Mouse (Mus musculus) embryo, embryonic 11 days (tissue): Measurements from ENCODE around the gene Prdm1.

Source experiments
- DNase-seq: peaks from one replicate; pipeline ENCODE4 v3.0.0-alpha.2; 2015

The Prdm1 gene

GRCm38 (mm10) chr10:44403415-44403814 is 124.9 kb downstream of the Prdm1 start:
- DNase-seq: no peak

- DNase-seq: no peak
These were observed 126.7 kb downstream of the Prdm1 start for GRCm38 (mm10) chr10:44401600-44401999.

- no peak for DNase-seq
These were observed 127.7 kb downstream of the Prdm1 start for GRCm38 (mm10) chr10:44400602-44401001.

DNA sequence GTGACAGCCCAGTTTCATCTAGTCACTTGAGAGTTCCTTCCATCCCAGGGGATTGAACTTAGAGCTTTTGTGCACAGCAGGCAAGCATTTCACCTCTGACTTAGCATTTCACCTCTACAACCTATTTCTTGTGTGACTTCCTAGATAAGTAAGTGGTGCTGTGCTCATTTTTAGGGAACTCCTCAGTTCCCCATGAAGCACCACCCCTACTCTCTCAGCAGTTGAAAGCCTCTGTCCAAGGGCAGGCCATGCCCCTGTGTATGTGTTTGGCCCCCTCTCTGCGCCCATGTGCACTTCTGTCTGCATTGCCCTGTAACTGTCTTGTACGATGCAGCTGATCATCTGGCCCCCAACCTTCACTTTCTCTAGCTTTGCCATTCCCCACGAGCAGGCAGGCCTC is 128.2 kb downstream of the Prdm1 start:
- DNase-seq: no peak

DNA sequence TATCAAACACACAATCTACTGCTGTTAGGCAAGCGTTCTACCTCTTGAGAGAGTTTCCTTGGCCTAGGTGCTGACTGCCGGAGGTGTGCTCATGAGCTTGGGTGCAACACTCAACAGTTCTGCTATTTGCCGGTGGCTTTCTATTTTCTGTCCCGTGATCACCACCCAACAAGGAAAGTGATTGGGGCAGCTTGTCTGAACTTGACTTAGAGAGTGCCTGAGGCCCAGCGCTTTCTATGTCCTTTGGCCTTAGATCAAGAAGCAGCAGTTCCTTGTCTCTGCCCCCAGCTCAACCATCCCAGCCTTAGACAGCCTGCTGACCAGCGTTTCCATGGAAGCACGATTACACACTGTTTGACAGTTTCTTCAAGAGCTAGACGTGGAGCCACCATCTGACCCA is 135.4 kb downstream of the Prdm1 start:
- DNase-seq: no peak

DNA sequence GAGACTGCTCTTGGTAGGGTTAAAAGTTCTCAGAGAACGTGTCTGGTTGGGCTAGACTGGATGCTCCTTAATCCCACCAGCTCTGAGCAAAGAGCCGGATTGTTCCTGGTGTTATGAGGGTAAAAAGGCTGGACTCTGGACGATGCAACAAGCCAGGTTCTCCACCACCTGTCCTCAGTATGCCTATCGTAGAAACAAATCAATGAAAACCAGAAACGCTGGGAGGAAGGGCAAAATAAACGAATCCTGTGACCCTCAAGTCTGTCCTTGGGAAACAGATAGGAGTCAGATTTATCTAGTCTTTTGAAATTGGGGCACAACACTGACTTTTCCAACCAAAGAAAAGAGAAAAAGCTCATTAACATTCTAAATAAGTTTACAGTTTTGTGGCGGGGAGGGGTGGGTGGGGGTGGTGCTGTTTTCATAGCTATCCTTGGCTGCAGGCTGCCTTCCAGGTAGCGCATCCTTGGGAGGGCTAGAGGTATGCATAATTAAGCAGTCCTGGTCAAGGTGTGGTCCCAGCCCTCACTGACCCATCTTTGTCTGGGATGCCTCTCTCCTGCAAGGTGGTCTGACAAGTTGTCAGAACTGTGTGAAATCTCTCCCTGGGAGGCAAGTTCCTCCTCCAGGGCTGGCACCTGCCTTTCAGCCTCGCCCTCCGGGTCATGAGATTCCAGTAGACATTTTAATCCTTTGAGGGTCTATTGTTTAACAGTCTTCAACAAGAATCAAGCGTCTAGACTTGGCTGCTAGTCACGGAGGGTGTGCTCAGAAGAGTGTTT is 136.6 kb downstream of the Prdm1 start:
- no peak for DNase-seq

DNA sequence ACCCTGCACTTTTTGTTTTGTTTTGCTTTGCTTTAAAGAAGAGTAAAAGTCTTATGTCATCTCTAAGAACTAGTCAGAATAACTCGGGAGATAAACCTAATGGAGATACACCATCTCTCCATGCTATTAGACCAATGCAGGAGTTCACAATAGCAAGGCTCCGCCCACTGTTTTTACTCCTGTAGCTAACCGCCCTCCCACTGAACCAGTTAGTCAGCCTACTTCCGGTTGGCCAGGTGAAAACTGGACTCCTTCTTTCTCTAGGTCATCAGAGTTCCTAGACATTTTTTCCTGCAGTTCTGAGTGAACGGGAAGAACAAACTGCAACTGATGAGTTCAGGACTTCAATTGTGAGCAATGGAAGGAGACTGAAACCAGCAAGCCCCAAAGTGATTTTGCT is 138.0 kb downstream of the Prdm1 start:
- DNase-seq: no peak

GRCm38 (mm10) chr10:44388706-44389233 is 139.5 kb downstream of the Prdm1 start:
- no peak for DNase-seq
